In genomic region chr5:89945660-89945925, GRCm38 (mm10) we compare ENCODE assay signal across 19 mouse cellular contexts.
"Had no signal": no experiment of that assay in that cellular context is flagged by ENCODE, and none has a peak within 500 bp of the region (broad histone marks: within the 10 kb centered on the region; RNA-seq: fewer than 3 reads in every experiment).

No protein-coding gene starts in this region.

- H3K36me3 ChIP-seq: liver, embryonic 13.5 days; midbrain, embryonic 12.5 days; neural tube, embryonic 12.5 days; neural tube, embryonic 15.5 days had no signal

- H3K9me3 ChIP-seq: liver, embryonic 13.5 days; midbrain, embryonic 12.5 days; neural tube, embryonic 12.5 days; neural tube, embryonic 15.5 days had no signal

- H3K4me2 ChIP-seq: liver, embryonic 13.5 days; midbrain, embryonic 12.5 days; neural tube, embryonic 12.5 days; neural tube, embryonic 15.5 days had no signal

- DNase-seq: kidney, adult 2 months; kidney, postnatal 25 days; left cerebral cortex, postnatal 4 days; liver, embryonic 13.5 days; lung, adult 2 months; lung, postnatal 14 days; lung, postnatal 4 days; right cerebral cortex, adult 18-20 months; right cerebral cortex, postnatal 14 days; right cerebral cortex, postnatal 4 days; thymus, adult 2 months; thymus, postnatal 14 days; thymus, postnatal 4 days had no signal

- H3K27me3 ChIP-seq: liver, embryonic 13.5 days; neural tube, embryonic 12.5 days; neural tube, embryonic 15.5 days had no signal

- H3K4me3 ChIP-seq: liver, embryonic 13.5 days; midbrain, embryonic 12.5 days; neural tube, embryonic 12.5 days; neural tube, embryonic 15.5 days had no signal

- H3K9ac ChIP-seq: liver, embryonic 13.5 days; midbrain, embryonic 12.5 days; neural tube, embryonic 12.5 days; neural tube, embryonic 15.5 days had no signal

- H3K4me1 ChIP-seq: liver, embryonic 13.5 days; neural tube, embryonic 12.5 days; neural tube, embryonic 15.5 days had no signal

- ATAC-seq: intestine, postnatal 0 days had no signal

- H3K27ac ChIP-seq: kidney, postnatal 0 days; liver, embryonic 13.5 days; midbrain, embryonic 12.5 days; neural tube, embryonic 12.5 days; neural tube, embryonic 15.5 days; stomach, postnatal 0 days had no signal
